Mouse (Mus musculus) midbrain, embryonic 15.5 days (tissue): ENCODE results near the gene Cd1d1. TPM values are rescaled to one million over a fixed set of nuclear protein-coding genes. Genes with fewer than 3 reads are reported as not detected.

Source experiments
- ATAC-seq: fragments of 200-750 bp; cut with Nextera tagmentation; replicated peaks from 2 replicates; pipeline ENCODE4 v1.8.0; 2017; ENCODE audit warnings: moderate TSS enrichment
- H3K27ac ChIP-seq: fragments of 300-500 bp; sonication (generic); 2 replicates; pipeline ENCODE4 v1.5.1; 2015; ENCODE audit warnings: mild to moderate bottlenecking, inconsistent platforms
- H3K27me3 ChIP-seq: fragments of 300-500 bp; sonication (generic); replicated peaks from 2 replicates; pipeline ENCODE4 v1.6.1; 2015; ENCODE audit warnings: inconsistent platforms
- H3K36me3 ChIP-seq: fragments of 300-500 bp; sonication (generic); replicated peaks from 2 replicates; pipeline ENCODE4 v1.6.1; 2015; ENCODE audit warnings: inconsistent platforms
- H3K4me1 ChIP-seq: fragments of 300-500 bp; sonication (generic); 2 replicates; pipeline ENCODE4 v1.6.1; 2015; ENCODE audit warnings: inconsistent platforms
- H3K4me2 ChIP-seq: fragments of 300-500 bp; sonication (generic); 2 replicates; pipeline ENCODE4 v1.6.1; 2015; ENCODE audit warnings: inconsistent platforms, mild to moderate bottlenecking, moderate library complexity
- H3K4me3 ChIP-seq: fragments of 300-500 bp; sonication (generic); 2 replicates; pipeline ENCODE4 v1.5.1; 2015; ENCODE audit warnings: mild to moderate bottlenecking, inconsistent platforms
- H3K9ac ChIP-seq: fragments of 300-500 bp; sonication (generic); 2 replicates; pipeline ENCODE4 v1.6.1; 2015; ENCODE audit warnings: mild to moderate bottlenecking, inconsistent platforms
- H3K9me3 ChIP-seq: fragments of 300-500 bp; sonication (generic); 2 replicates; pipeline ENCODE4 v1.6.1; 2016; ENCODE audit warnings: inconsistent platforms
- WGBS: fragments of 180-500 bp; shearing (Covaris S2); methylation state at CpG from one replicate; pipeline ENCODE4 v1.1.7; 2015; ENCODE audit warnings: mixed read lengths; 5-methylcytosine and 5-hydroxymethylcytosine counted together
- polyA plus RNA-seq: library from polyadenylated mRNA; unstranded; fragments of >200 nt; fragmentation: Nextera tagmentation; extraction: Ambion mirVana; gene quantifications from 2 replicates; pipeline ENCODE4 v1.2.1, GENCODE M21; 2015

The Cd1d1 gene
- polyA plus RNA-seq, 1 experiment from 2014 or later, result 52.9 TPM

DNA sequence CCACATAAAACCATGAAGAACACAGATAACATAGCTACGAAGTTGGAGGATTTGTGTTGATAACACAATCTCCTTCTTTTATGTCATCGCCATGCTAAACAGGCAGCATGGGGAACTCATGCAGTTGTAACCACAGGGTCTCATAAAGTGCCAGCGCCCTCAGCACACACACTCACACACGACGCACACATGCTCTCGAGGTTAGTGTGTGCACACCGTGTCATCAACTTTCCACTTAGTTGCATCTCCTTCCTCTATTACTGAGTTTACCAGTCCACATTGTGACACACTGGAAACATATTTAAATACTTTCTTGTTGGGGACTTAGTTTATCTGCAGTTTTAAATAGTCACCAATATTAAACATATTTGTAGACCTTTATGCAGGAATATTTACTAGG lies 40.2 kb downstream of the Cd1d1 start:
- ATAC-seq, result no peak
- no peak overlapping the region for H3K9ac ChIP-seq
- no peak overlapping the region for H3K4me3 ChIP-seq
- H3K27me3 ChIP-seq, result no peaks in the 10 kb centered on the region
- no peaks in the 10 kb centered on the region for H3K4me1 ChIP-seq
- no peaks in the 10 kb centered on the region for H3K36me3 ChIP-seq
- H3K27ac ChIP-seq, result no peak overlapping the region
- WGBS, result 89% methylated on average over 7 of the region's 7 CpGs
- no peaks in the 10 kb centered on the region for H3K9me3 ChIP-seq
- no peak overlapping the region for H3K4me2 ChIP-seq

DNA sequence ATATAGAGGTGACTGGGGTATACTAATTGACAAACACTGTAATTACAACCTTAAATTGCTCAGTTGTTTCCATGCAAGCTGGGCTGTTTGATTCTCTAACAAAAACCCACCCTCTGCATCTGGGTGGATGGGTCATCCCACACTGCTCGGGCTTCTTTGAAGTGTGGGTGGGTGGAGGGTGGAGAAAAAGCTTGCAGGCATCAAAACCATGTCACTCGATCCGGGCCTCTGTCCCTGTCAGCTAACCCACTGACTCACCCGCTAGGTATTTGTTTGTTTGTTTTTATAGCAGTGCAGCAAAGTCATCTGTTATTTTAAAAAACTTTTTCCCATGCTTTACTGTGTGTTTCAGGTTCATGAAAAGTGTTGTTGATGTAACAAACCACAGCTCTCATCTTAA lies 43.9 kb downstream of the Cd1d1 start:
- H3K4me3 ChIP-seq, result no peak overlapping the region
- WGBS, result 54% methylated on average over 4 of the region's 4 CpGs
- no peaks in the 10 kb centered on the region for H3K4me1 ChIP-seq
- no peaks in the 10 kb centered on the region for H3K9me3 ChIP-seq
- no peak for ATAC-seq
- no peak overlapping the region for H3K4me2 ChIP-seq
- no peak overlapping the region for H3K9ac ChIP-seq
- H3K27me3 ChIP-seq, result no peaks in the 10 kb centered on the region
- no peak overlapping the region for H3K27ac ChIP-seq
- no peaks in the 10 kb centered on the region for H3K36me3 ChIP-seq

DNA sequence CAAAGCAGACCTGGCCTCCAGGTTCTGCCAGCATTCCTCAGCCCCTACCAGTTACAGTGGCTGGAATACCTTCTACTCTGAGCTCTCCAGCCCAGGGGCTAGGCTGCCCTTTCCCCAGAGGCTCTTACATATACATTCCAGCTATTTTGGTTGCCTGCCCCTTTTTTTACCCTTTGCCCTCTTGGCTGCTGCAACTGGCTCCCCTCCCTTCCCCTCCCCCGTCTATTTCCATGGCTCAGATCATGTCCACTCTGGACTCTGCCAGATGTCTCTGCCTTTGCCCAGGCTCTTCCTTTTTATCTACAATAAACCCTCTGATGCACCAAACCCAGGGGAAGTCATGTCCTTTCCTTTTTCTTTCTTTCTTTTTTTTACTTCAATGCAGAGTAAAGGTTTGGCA lies 44.7 kb downstream of the Cd1d1 start:
- no peak overlapping the region for H3K4me2 ChIP-seq
- WGBS, result 56% methylated on average over 1 of the region's 1 CpGs
- H3K36me3 ChIP-seq, result no peaks in the 10 kb centered on the region
- no peak overlapping the region for H3K9ac ChIP-seq
- H3K27ac ChIP-seq, result no peak overlapping the region
- no peaks in the 10 kb centered on the region for H3K9me3 ChIP-seq
- no peaks in the 10 kb centered on the region for H3K27me3 ChIP-seq
- H3K4me1 ChIP-seq, result no peaks in the 10 kb centered on the region
- no peak overlapping the region for H3K4me3 ChIP-seq
- ATAC-seq, result no peak

DNA sequence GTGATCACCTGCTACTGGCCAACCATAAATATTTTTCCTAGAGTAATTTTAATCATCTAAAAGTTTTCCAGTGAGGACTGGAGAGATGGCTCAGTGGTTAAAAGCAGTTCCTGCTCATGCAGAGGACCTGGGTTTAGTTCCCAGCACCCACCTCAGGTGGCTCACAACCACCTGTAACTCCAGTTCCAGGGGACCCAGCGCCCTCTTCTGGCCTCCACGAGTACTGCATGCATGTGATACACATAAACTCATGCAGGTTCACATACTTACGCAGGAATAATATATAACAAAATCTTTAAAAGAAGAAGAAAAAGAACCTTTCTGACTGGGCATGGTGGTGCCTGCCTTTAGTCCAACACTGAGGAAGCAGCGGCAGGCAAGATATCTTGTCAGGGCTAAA lies 45.4 kb downstream of the Cd1d1 start:
- Histone ChIP-seq H3K27ac (no peak overlapping the region), H3K36me3 (no peaks in the 10 kb centered on the region), H3K4me3 (no peak overlapping the region), H3K27me3 (no peaks in the 10 kb centered on the region), H3K9ac (no peak overlapping the region), H3K4me1 (no peaks in the 10 kb centered on the region), H3K9me3 (no peaks in the 10 kb centered on the region), H3K4me2 (no peak overlapping the region)
- WGBS, result 84% methylated on average over 4 of the region's 4 CpGs
- no peak for ATAC-seq

DNA sequence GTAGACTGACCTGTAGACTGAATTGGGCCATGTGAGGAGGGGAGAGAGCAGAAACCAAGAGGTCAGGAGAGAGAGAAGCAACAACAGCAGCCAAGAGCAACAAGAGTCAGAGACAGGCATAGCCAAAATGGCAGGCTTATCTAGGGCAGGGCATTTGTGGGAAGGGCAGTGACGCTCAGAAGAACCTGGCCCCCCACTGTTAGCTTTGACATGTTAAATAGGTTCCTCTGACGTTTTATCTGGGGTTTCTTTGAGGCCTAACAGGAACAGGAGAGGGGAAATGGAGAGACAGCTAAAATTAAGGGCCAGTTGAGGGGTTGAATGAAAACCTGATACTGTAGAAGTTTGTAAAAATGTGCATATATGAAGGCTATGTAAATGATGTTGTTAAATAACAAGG lies 48.6 kb downstream of the Cd1d1 start:
- Histone ChIP-seq H3K4me1 (no peaks in the 10 kb centered on the region), H3K27me3 (no peaks in the 10 kb centered on the region), H3K4me3 (no peak overlapping the region), H3K4me2 (no peak overlapping the region), H3K27ac (no peak overlapping the region), H3K9me3 (no peaks in the 10 kb centered on the region), H3K36me3 (no peaks in the 10 kb centered on the region), H3K9ac (no peak overlapping the region)
- 23% methylated on average over 2 of the region's 2 CpGs for WGBS
- ATAC-seq, result no peak

Other genes with a start within 250 kb of the Cd1d1 start
- 95.5 and 98.0 TPM in 2 replicates for gene Dclk2, start 78.6 kb downstream of the Cd1d1 start, polyA plus RNA-seq
- gene Kirrel, start 175.3 kb upstream of the Cd1d1 start, polyA plus RNA-seq, result 7.4 and 8.3 TPM in 2 replicates